Mouse (Mus musculus) neural tube, embryonic 14.5 days (tissue): ENCODE results near the gene Cct2. TPM values are rescaled to one million over a fixed set of nuclear protein-coding genes. Genes with fewer than 3 reads are reported as not detected.
A peak's percentile ranks its signal among the peaks of the same experiment; 100 is the strongest.

Source experiments
- ATAC-seq: fragments of 200-750 bp; cut with Nextera tagmentation; 2 replicates; pipeline ENCODE4 v1.8.0; 2017; ENCODE audit warnings: low read depth, mild to moderate bottlenecking, moderate TSS enrichment, moderate library complexity
- H3K27ac ChIP-seq: fragments of 300-500 bp; sonication (generic); 2 replicates; pipeline ENCODE4 v1.5.1; 2014; ENCODE audit warnings: low read depth, mild to moderate bottlenecking, control low read depth, low read length, moderate library complexity, mixed read lengths
- H3K27me3 ChIP-seq: fragments of 300-500 bp; sonication (generic); 2 replicates; pipeline ENCODE4 v1.6.1; 2014; ENCODE audit warnings: low read length; ENCODE audit not compliant: control insufficient read depth, insufficient read depth
- H3K36me3 ChIP-seq: fragments of 300-500 bp; sonication (generic); 2 replicates; pipeline ENCODE4 v1.6.1; 2014; ENCODE audit warnings: low read length, mixed read lengths; ENCODE audit not compliant: control insufficient read depth, insufficient read depth
- H3K4me1 ChIP-seq: fragments of 300-500 bp; sonication (generic); 2 replicates; pipeline ENCODE4 v1.6.1; 2014; ENCODE audit warnings: low read length; ENCODE audit not compliant: control insufficient read depth, insufficient read depth
- H3K4me2 ChIP-seq: fragments of 300-500 bp; sonication (generic); 2 replicates; pipeline ENCODE4 v1.6.1; 2014; ENCODE audit warnings: mild to moderate bottlenecking, low read depth, low read length, control low read depth
- H3K4me3 ChIP-seq: fragments of 300-500 bp; sonication (generic); 2 replicates; pipeline ENCODE4 v1.5.1; 2014; ENCODE audit warnings: low read depth, low read length, control low read depth, mixed read lengths
- H3K9ac ChIP-seq: fragments of 300-500 bp; sonication (generic); replicated peaks from 2 replicates; pipeline ENCODE4 v1.6.1; 2014; ENCODE audit warnings: low read depth, mild to moderate bottlenecking, control low read depth, low read length, mixed read lengths
- H3K9me3 ChIP-seq: fragments of 300-500 bp; sonication (generic); 2 replicates; pipeline ENCODE4 v1.6.1; 2016; ENCODE audit warnings: low read length; ENCODE audit not compliant: control insufficient read depth
- WGBS: fragments of 180-500 bp; shearing (Covaris S2); extraction: QIAGEN DNeasy Blood & Tissue Kit; methylation state at CpG from one replicate; pipeline ENCODE4 v1.1.7; 2014; 5-methylcytosine and 5-hydroxymethylcytosine counted together
- polyA plus RNA-seq: library from polyadenylated mRNA; unstranded; fragments of >200 nt; fragmentation: Nextera tagmentation; extraction: Ambion mirVana; gene quantifications from 2 replicates; pipeline ENCODE4 v1.2.1, GENCODE M21; 2014

Gene Cct2
- polyA plus RNA-seq, 1 experiment from 2014 or later, result 272 TPM

- H3K4me1 ChIP-seq, result peaks cover 19% of the 10 kb centered on the region
- no peaks in the 10 kb centered on the region for H3K9me3 ChIP-seq
- H3K4me2 ChIP-seq, result no peak overlapping the region
- no peak for ATAC-seq
- H3K9ac ChIP-seq, result no peak overlapping the region
- WGBS, result 80% methylated on average over 2 of the region's 2 CpGs
- H3K36me3 ChIP-seq, result no peaks in the 10 kb centered on the region
- H3K27me3 ChIP-seq, result no peaks in the 10 kb centered on the region
- H3K4me3 ChIP-seq, result no peak overlapping the region
- no peak overlapping the region for H3K27ac ChIP-seq
Measured at GRCm38 (mm10) chr10:117097116-117097698, 33.6 kb upstream of the Cct2 start.

GRCm38 (mm10) chr10:117096096-117096495, 32.5 kb upstream of the Cct2 start:
- WGBS, result 84% methylated on average over 6 of the region's 6 CpGs
- H3K27me3 ChIP-seq, result no peaks in the 10 kb centered on the region
- no peaks in the 10 kb centered on the region for H3K9me3 ChIP-seq
- H3K27ac ChIP-seq, result no peak overlapping the region
- peaks cover 19% of the 10 kb centered on the region for H3K4me1 ChIP-seq
- no peak overlapping the region for H3K9ac ChIP-seq
- H3K36me3 ChIP-seq, result no peaks in the 10 kb centered on the region
- H3K4me2 ChIP-seq, result no peak overlapping the region
- H3K4me3 ChIP-seq, result no peak overlapping the region
- ATAC-seq, result no peak

GRCm38 (mm10) chr10:117094504-117095329, 31.1 kb upstream of the Cct2 start:
- WGBS, result 15% methylated on average over 15 of the region's 15 CpGs
- peaks cover 19% of the 10 kb centered on the region for H3K4me1 ChIP-seq
- H3K36me3 ChIP-seq, result no peaks in the 10 kb centered on the region
- H3K27ac ChIP-seq, result peak overlapping the region; percentile 82
- H3K27me3 ChIP-seq, result no peaks in the 10 kb centered on the region
- ATAC-seq, result peak; percentile 95
- no peak overlapping the region for H3K4me3 ChIP-seq
- no peaks in the 10 kb centered on the region for H3K9me3 ChIP-seq
- peak overlapping the region; percentile 14; the same call in 1 of the 2 replicates for H3K4me2 ChIP-seq
- no peak overlapping the region for H3K9ac ChIP-seq

- 80% methylated on average over 4 of the region's 4 CpGs for WGBS
- Histone ChIP-seq H3K4me2 (no peak overlapping the region), H3K27me3 (no peaks in the 10 kb centered on the region), H3K36me3 (no peaks in the 10 kb centered on the region), H3K4me3 (no peak overlapping the region), H3K9me3 (no peaks in the 10 kb centered on the region), H3K4me1 (peaks cover 11% of the 10 kb centered on the region), H3K27ac (no peak overlapping the region), H3K9ac (no peak overlapping the region)
- no peak for ATAC-seq
Measured at GRCm38 (mm10) chr10:117089628-117090027, 26.0 kb upstream of the Cct2 start.

- Histone ChIP-seq H3K4me3 (no peak overlapping the region), H3K27ac (no peak overlapping the region), H3K36me3 (peaks cover 16% of the 10 kb centered on the region), H3K9me3 (no peaks in the 10 kb centered on the region), H3K9ac (no peak overlapping the region), H3K27me3 (no peaks in the 10 kb centered on the region), H3K4me2 (no peak overlapping the region), H3K4me1 (no peaks in the 10 kb centered on the region)
- 75% methylated on average over 2 of the region's 2 CpGs for WGBS
- no peak for ATAC-seq
Measured at GRCm38 (mm10) chr10:117081914-117082359, 18.3 kb upstream of the Cct2 start.

GRCm38 (mm10) chr10:117081326-117081725, 17.7 kb upstream of the Cct2 start:
- no peak for ATAC-seq
- H3K4me2 ChIP-seq, result no peak overlapping the region
- no peak overlapping the region for H3K27ac ChIP-seq
- no peaks in the 10 kb centered on the region for H3K9me3 ChIP-seq
- no peak overlapping the region for H3K4me3 ChIP-seq
- H3K4me1 ChIP-seq, result no peaks in the 10 kb centered on the region
- H3K27me3 ChIP-seq, result no peaks in the 10 kb centered on the region
- H3K36me3 ChIP-seq, result peaks cover 16% of the 10 kb centered on the region
- 77% methylated on average over 4 of the region's 4 CpGs for WGBS
- no peak overlapping the region for H3K9ac ChIP-seq

- Histone ChIP-seq H3K4me1 (no peaks in the 10 kb centered on the region), H3K9ac (no peak overlapping the region), H3K27ac (no peak overlapping the region), H3K4me2 (no peak overlapping the region), H3K27me3 (no peaks in the 10 kb centered on the region), H3K36me3 (peaks cover 21% of the 10 kb centered on the region), H3K4me3 (no peak overlapping the region), H3K9me3 (no peaks in the 10 kb centered on the region)
- no peak; the same call in 1 of the 2 replicates for ATAC-seq
- WGBS, result 69% methylated on average over 6 of the region's 6 CpGs
Measured at GRCm38 (mm10) chr10:117078284-117078683, 14.7 kb upstream of the Cct2 start.

GRCm38 (mm10) chr10:117073176-117073575, 9.6 kb upstream of the Cct2 start:
- WGBS, result 83% methylated on average over 7 of the region's 7 CpGs
- no peak for ATAC-seq
- H3K9me3 ChIP-seq, result no peaks in the 10 kb centered on the region
- no peak overlapping the region for H3K4me2 ChIP-seq
- no peak overlapping the region for H3K4me3 ChIP-seq
- no peak overlapping the region for H3K9ac ChIP-seq
- no peak overlapping the region for H3K27ac ChIP-seq
- peaks cover 15% of the 10 kb centered on the region for H3K36me3 ChIP-seq
- no peaks in the 10 kb centered on the region for H3K4me1 ChIP-seq
- H3K27me3 ChIP-seq, result no peaks in the 10 kb centered on the region

GRCm38 (mm10) chr10:117072191-117072888, 8.7 kb upstream of the Cct2 start:
- no peaks in the 10 kb centered on the region for H3K9me3 ChIP-seq
- H3K27ac ChIP-seq, result no peak overlapping the region
- 91% methylated on average over 18 of the region's 18 CpGs for WGBS
- H3K36me3 ChIP-seq, result peaks cover 15% of the 10 kb centered on the region
- ATAC-seq, result no peak
- no peak overlapping the region for H3K4me2 ChIP-seq
- no peak overlapping the region for H3K9ac ChIP-seq
- H3K27me3 ChIP-seq, result no peaks in the 10 kb centered on the region
- no peak overlapping the region for H3K4me3 ChIP-seq
- no peaks in the 10 kb centered on the region for H3K4me1 ChIP-seq
